Comparison of ENCODE assay signal across 10 mouse cellular contexts in the genomic region with DNA sequence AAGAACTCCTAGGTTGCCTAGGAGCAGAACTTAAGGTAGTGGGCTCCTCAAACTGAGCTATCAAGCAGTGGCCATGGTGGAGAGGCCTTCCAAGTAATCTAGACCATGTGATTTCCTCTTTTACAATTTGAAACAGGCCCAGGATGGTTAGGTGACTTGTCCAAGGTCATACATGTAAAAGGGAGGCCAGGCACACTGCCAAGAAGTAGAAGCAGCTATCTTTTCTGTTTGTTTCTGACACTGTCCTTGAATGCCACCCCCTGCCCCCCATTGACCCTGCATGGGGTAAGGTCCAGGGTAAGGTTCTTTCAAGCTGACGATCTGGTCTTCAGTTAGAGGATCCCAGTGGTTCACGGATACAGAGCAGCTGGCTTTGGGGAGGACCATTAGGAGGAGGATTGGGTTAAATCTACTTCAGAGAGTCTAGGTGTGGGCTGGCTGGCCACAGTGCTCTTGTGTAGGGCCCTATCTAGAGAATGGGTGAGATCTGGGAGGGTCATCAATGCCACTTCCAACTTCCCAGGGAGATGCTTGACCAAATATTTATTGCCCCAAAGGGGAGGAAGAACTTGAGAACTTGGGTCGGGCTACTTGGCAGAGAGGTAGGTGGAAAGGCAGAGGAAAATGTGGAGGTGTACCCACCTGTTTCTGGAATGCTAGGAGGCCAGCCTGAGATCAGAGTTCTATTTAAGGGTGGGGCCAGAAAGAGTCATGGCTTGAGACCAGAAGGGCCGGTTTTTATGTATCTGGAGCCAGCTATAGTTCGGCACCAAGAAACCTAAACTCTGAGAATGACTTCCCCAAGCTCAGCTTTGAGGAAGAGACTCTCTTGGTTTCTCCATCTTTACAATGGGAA. TPM values are rescaled to one million over a fixed set of nuclear protein-coding genes. Genes with fewer than 3 reads are reported as not detected.
DNase-seq lines count a peak whose midpoint lies in the region; ATAC-seq and TF ChIP-seq lines count a peak whose summit lies in the region.
"Had no signal": no experiment of that assay in that cellular context is flagged by ENCODE, and none has a peak within 500 bp of the region (broad histone marks: within the 10 kb centered on the region; RNA-seq: fewer than 3 reads in every experiment).

No protein-coding gene starts in this region.

- H3K4me1 ChIP-seq in midbrain, embryonic 15.5 days = 0 out of 2 replicates have a peak, but pooled peaks cover 5% of the 10 kb centered on the region
- no peaks in the 10 kb centered on the region for H3K4me1 ChIP-seq in midbrain, embryonic 14.5 days (ENCODE audit: control insufficient read depth, insufficient read depth, low read length)
- no peaks in the 10 kb centered on the region for H3K4me1 ChIP-seq in limb, embryonic 12.5 days (replicated peaks)
- H3K4me1 ChIP-seq in stomach, embryonic 15.5 days = 0 out of 2 replicates have a peak, but pooled peaks cover 9% of the 10 kb centered on the region

- no peaks in the 10 kb centered on the region for H3K27me3 ChIP-seq in midbrain, embryonic 15.5 days (replicated peaks)
- no peaks in the 10 kb centered on the region for H3K27me3 ChIP-seq in midbrain, embryonic 14.5 days (ENCODE audit: control insufficient read depth, insufficient read depth, low read length)
- no peaks in the 10 kb centered on the region for H3K27me3 ChIP-seq in limb, embryonic 12.5 days
- no peaks in the 10 kb centered on the region for H3K27me3 ChIP-seq in stomach, embryonic 15.5 days (replicated peaks)
- H3K27me3 ChIP-seq: neural tube, embryonic 12.5 days had no signal

- intact Hi-C loops in gastrocnemius, adult 2 months (cut with DNase I) = loop anchor here (5.0 kb wide), 1 partner anchor 87 kb away; no protein-coding TSS in a partner anchor

- H3K4me3 ChIP-seq in gastrocnemius, adult 2 months = peak overlapping the region; percentile 92
- no peak overlapping the region for H3K4me3 ChIP-seq in midbrain, embryonic 15.5 days
- H3K4me3 ChIP-seq in midbrain, embryonic 14.5 days (replicated peaks; ENCODE audit: low read depth, low read length) = no peak overlapping the region
- no peak overlapping the region for H3K4me3 ChIP-seq in limb, embryonic 12.5 days (replicated peaks)
- peak overlapping the region; percentile 77; the same call in 1 of the 2 replicates for H3K4me3 ChIP-seq in stomach, embryonic 15.5 days (replicated peaks)

- peak overlapping the region; percentile 76; the same call in 1 of the 2 replicates for H3K4me2 ChIP-seq in midbrain, embryonic 15.5 days
- no peak overlapping the region; the same call in 1 of the 2 replicates for H3K4me2 ChIP-seq in midbrain, embryonic 14.5 days (ENCODE audit: low read length)
- 0 out of 2 replicates have a peak overlapping the region, but pooled peaks have one; percentile 71 for H3K4me2 ChIP-seq in limb, embryonic 12.5 days
- peak overlapping the region; percentile 76 for H3K4me2 ChIP-seq in stomach, embryonic 15.5 days

- H3K36me3 ChIP-seq in midbrain, embryonic 15.5 days (replicated peaks) = no peaks in the 10 kb centered on the region
- 0 out of 2 replicates have a peak, but pooled peaks cover 2% of the 10 kb centered on the region for H3K36me3 ChIP-seq in midbrain, embryonic 14.5 days (ENCODE audit: control insufficient read depth, insufficient read depth, low read length)
- peaks cover 34% of the 10 kb centered on the region for H3K36me3 ChIP-seq in limb, embryonic 12.5 days
- H3K36me3 ChIP-seq in stomach, embryonic 15.5 days = 0 out of 2 replicates have a peak, but pooled peaks cover 2% of the 10 kb centered on the region

- no peak overlapping the region for H3K9ac ChIP-seq in midbrain, embryonic 15.5 days
- no peak overlapping the region for H3K9ac ChIP-seq in midbrain, embryonic 14.5 days (replicated peaks; ENCODE audit: low read length)
- no peak overlapping the region for H3K9ac ChIP-seq in limb, embryonic 12.5 days (replicated peaks)
- H3K9ac ChIP-seq in stomach, embryonic 15.5 days = no peak overlapping the region

- TF ChIP-seq CTCF in gastrocnemius, adult 2 months (IDR thresholded peaks at IDR 0.05) = no peak

- no peak for ATAC-seq in midbrain, embryonic 15.5 days (replicated peaks)
- ATAC-seq in midbrain, embryonic 14.5 days (ENCODE audit: low FRiP score, low TSS enrichment) = no peak
- no peak for ATAC-seq in limb, embryonic 12.5 days (ENCODE audit: insufficient number of reproducible peaks, insufficient read depth, low FRiP score, low TSS enrichment, low read depth)
- peak; percentile 23; the same call in 1 of the 2 replicates for ATAC-seq in stomach, embryonic 15.5 days (ENCODE audit: insufficient read depth, low FRiP score, low read depth)
- ATAC-seq in inflammation-experienced regulatory T-cells, adult 6 months = no peak

- 89% methylated on average over 5 of the region's 5 CpGs for WGBS in midbrain, embryonic 15.5 days
- WGBS in midbrain, embryonic 14.5 days = 91% methylated on average over 5 of the region's 5 CpGs
- 92% methylated on average over 5 of the region's 5 CpGs for WGBS in limb, embryonic 12.5 days
- 67% methylated on average over 5 of the region's 5 CpGs for WGBS in stomach, embryonic 15.5 days

- no peaks in the 10 kb centered on the region for H3K9me3 ChIP-seq in midbrain, embryonic 15.5 days
- H3K9me3 ChIP-seq in midbrain, embryonic 14.5 days (ENCODE audit: control insufficient read depth, low read length) = no peaks in the 10 kb centered on the region
- 0 out of 2 replicates have a peak, but pooled peaks cover 2% of the 10 kb centered on the region for H3K9me3 ChIP-seq in limb, embryonic 12.5 days
- H3K9me3 ChIP-seq in stomach, embryonic 15.5 days = no peaks in the 10 kb centered on the region
- H3K9me3 ChIP-seq: neural tube, embryonic 12.5 days had no signal

- DNase-seq in gastrocnemius, adult 2 months = no peak
- no peak for DNase-seq in gastrocnemius, postnatal 25 days
- no peak for DNase-seq in midbrain, embryonic 14.5 days
- DNase-seq in layer of hippocampus, postnatal 14 days (ENCODE audit: low spot score in 2 of 2) = no peak
- DNase-seq: B cell, adult 2 months had no signal

- H3K27ac ChIP-seq in gastrocnemius, adult 2 months = no peak overlapping the region
- H3K27ac ChIP-seq in midbrain, embryonic 15.5 days = no peak overlapping the region
- H3K27ac ChIP-seq in midbrain, embryonic 14.5 days (replicated peaks; ENCODE audit: low read depth, low read length) = no peak overlapping the region
- H3K27ac ChIP-seq in limb, embryonic 12.5 days = no peak overlapping the region
- peak overlapping the region; percentile 87 for H3K27ac ChIP-seq in stomach, embryonic 15.5 days
- H3K27ac ChIP-seq: neural tube, embryonic 12.5 days had no signal

RNA-seq across cellular contexts. Expression of a gene that starts 14.1 kb away (rescaled TPM):
- 10 to 100 TPM; 27.2 to 29.4 TPM for total RNA-seq in gastrocnemius, adult 2 months (2021)
- 10 to 100 TPM; 19.5 to 24.9 TPM for total RNA-seq in gastrocnemius, postnatal 25 days (2021)
- polyA plus RNA-seq in midbrain, embryonic 15.5 days (2015; fragmentation: Nextera tagmentation; extraction: Ambion mirVana) = 59.2 and 59.5 TPM in 2 replicates
- 47.9 and 55.8 TPM in 2 replicates for polyA plus RNA-seq in midbrain, embryonic 14.5 days (2014; fragmentation: Nextera tagmentation; extraction: Ambion mirVana)
- polyA plus RNA-seq in limb, embryonic 12.5 days (2016; fragmentation: Nextera tagmentation; extraction: Ambion mirVana) = 82.0 and 84.9 TPM in 2 replicates
- polyA plus RNA-seq in stomach, embryonic 15.5 days (2015; fragmentation: Nextera tagmentation; extraction: Ambion mirVana) = 96.3 and 99.2 TPM in 2 replicates
- 10 to 100 TPM; 46.4 to 51.1 (median 47.1) TPM for polyA plus RNA-seq in inflammation-experienced regulatory T-cells, adult 6 months (2017; shearing (Covaris generic))
- total RNA-seq in layer of hippocampus, postnatal 14 days (2021) = 10 to 100 TPM; 24.9 to 28.8 TPM

RNA-seq across cellular contexts. Expression of a gene that starts 14.1 kb away (rescaled TPM):
- 10 to 100 TPM; 27.0 to 28.0 TPM for total RNA-seq in gastrocnemius, adult 2 months (2021)
- total RNA-seq in gastrocnemius, postnatal 25 days (2021) = 10 to 100 TPM; 19.9 to 22.9 TPM
- 19.6 and 21.5 TPM in 2 replicates for polyA plus RNA-seq in midbrain, embryonic 15.5 days (2015; fragmentation: Nextera tagmentation; extraction: Ambion mirVana)
- polyA plus RNA-seq in midbrain, embryonic 14.5 days (2014; fragmentation: Nextera tagmentation; extraction: Ambion mirVana) = 22.2 and 28.5 TPM in 2 replicates
- 50.5 and 51.8 TPM in 2 replicates for polyA plus RNA-seq in limb, embryonic 12.5 days (2016; fragmentation: Nextera tagmentation; extraction: Ambion mirVana)
- 29.5 and 33.6 TPM in 2 replicates for polyA plus RNA-seq in stomach, embryonic 15.5 days (2015; fragmentation: Nextera tagmentation; extraction: Ambion mirVana)
- polyA plus RNA-seq in inflammation-experienced regulatory T-cells, adult 6 months (2017; shearing (Covaris generic)) = 10 to 100 TPM; 34.1 to 42.1 (median 39.1) TPM
- total RNA-seq in layer of hippocampus, postnatal 14 days (2021) = 10 to 100 TPM; 34.8 to 35.9 TPM

RNA-seq across cellular contexts. Expression of a gene that starts 31.7 kb away (rescaled TPM):
- total RNA-seq in gastrocnemius, adult 2 months (2021) = 10 to 100 TPM; 14.7 to 17.0 TPM
- 10 to 100 TPM; 14.6 to 15.5 TPM for total RNA-seq in gastrocnemius, postnatal 25 days (2021)
- polyA plus RNA-seq in midbrain, embryonic 15.5 days (2015; fragmentation: Nextera tagmentation; extraction: Ambion mirVana) = 15.1 and 16.1 TPM in 2 replicates
- 9.7 and 15.7 TPM in 2 replicates for polyA plus RNA-seq in midbrain, embryonic 14.5 days (2014; fragmentation: Nextera tagmentation; extraction: Ambion mirVana)
- polyA plus RNA-seq in limb, embryonic 12.5 days (2016; fragmentation: Nextera tagmentation; extraction: Ambion mirVana) = 47.8 and 50.4 TPM in 2 replicates
- polyA plus RNA-seq in stomach, embryonic 15.5 days (2015; fragmentation: Nextera tagmentation; extraction: Ambion mirVana) = 58.4 and 67.7 TPM in 2 replicates
- polyA plus RNA-seq in inflammation-experienced regulatory T-cells, adult 6 months (2017; shearing (Covaris generic)) = 100 to 1,000 TPM; 135 to 199 (median 174) TPM
- 10 to 100 TPM; 23.4 to 25.8 TPM for total RNA-seq in layer of hippocampus, postnatal 14 days (2021)

RNA-seq across cellular contexts. Expression of a gene that starts 43.5 kb away (rescaled TPM):
- 100 to 1,000 TPM; 156 to 196 TPM for total RNA-seq in gastrocnemius, adult 2 months (2021)
- 100 to 1,000 TPM; 169 to 171 TPM for total RNA-seq in gastrocnemius, postnatal 25 days (2021)
- polyA plus RNA-seq in midbrain, embryonic 15.5 days (2015; fragmentation: Nextera tagmentation; extraction: Ambion mirVana) = 12.6 and 13.1 TPM in 2 replicates
- 9.5 and 11.3 TPM in 2 replicates for polyA plus RNA-seq in midbrain, embryonic 14.5 days (2014; fragmentation: Nextera tagmentation; extraction: Ambion mirVana)
- 17.7 and 25.3 TPM in 2 replicates for polyA plus RNA-seq in limb, embryonic 12.5 days (2016; fragmentation: Nextera tagmentation; extraction: Ambion mirVana)
- 26.5 TPM in 2 replicates for polyA plus RNA-seq in stomach, embryonic 15.5 days (2015; fragmentation: Nextera tagmentation; extraction: Ambion mirVana)
- polyA plus RNA-seq in inflammation-experienced regulatory T-cells, adult 6 months (2017; shearing (Covaris generic)) = 10 to 100 TPM; 46.3 to 50.9 (median 48.2) TPM
- total RNA-seq in layer of hippocampus, postnatal 14 days (2021) = 10 to 100 TPM; 65.6 to 66.1 TPM

Comparison
In these comparisons a context has a peak if more than half of its experiments do, and no peak if none do; other contexts are left out.
1. H3K4me3 ChIP-seq: peak in gastrocnemius, adult 2 months (single experiment) and stomach, embryonic 15.5 days (single experiment); none in midbrain, embryonic 15.5 days (single experiment), midbrain, embryonic 14.5 days (single experiment) and limb, embryonic 12.5 days (single experiment).